Mouse (Mus musculus) right cerebral cortex, postnatal 25 days (tissue): ENCODE data around the gene Gal3st2.
"Not testable (repeated sequence)": the region's sequence is repeated elsewhere in the genome, so short reads cannot be mapped to it uniquely, and the experiment has no call there.

Experiments used
- DNase-seq: peaks from one replicate; pipeline ENCODE4 v3.0.0; 2022

Gene Gal3st2

GRCm38 (mm10) chr1:93874405-93874804, 13.3 kb downstream of the Gal3st2 start:
- DNase-seq = peak; percentile 21

GRCm38 (mm10) chr1:93881778-93882177, 20.7 kb downstream of the Gal3st2 start:
- DNase-seq = not testable (repeated sequence)

GRCm38 (mm10) chr1:93890936-93891335, 29.8 kb downstream of the Gal3st2 start:
- not testable (repeated sequence) for DNase-seq

- not testable (repeated sequence) for DNase-seq
These were observed 36.3 kb downstream of the Gal3st2 start for GRCm38 (mm10) chr1:93897395-93897794.

DNA sequence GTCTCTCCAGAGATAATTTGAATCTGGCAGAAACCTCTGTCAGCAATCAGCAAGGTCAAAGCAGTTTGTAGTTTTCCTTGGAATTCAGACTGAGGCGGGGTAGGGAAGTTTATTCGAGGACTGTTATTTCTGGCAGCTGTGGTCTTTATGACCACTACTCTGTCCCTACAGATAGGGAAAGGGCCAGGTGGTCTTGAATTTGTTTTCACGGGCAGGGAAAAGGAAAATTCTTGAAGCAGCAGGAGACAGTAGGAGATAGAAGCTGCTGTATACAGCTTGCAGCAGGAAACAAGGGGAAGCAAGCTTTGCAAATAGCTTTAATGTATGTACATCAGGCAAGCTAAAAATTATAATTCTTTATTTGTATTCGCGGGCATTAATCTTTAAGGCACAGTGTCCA, 40.2 kb downstream of the Gal3st2 start:
- not testable (repeated sequence) for DNase-seq

DNA sequence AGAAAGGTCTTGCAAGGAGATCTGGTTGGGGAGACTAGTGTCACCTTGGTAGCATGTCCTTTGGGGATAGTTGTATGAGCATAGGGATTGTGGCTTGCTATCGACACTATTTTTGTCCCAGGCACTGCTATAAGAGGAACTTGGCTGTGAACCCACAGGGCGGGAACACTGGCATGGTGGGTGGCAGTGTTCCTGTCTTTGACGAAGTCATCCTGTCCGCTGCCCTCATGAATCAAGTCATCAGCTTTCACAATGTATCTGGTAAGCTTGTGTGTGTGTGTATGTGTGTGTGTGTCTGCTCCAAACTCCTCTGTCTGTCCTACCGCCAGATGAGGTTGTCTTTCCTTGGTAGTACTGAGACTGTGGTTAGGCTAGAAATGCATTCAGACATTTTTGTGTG, 45.6 kb downstream of the Gal3st2 start:
- not testable (repeated sequence) for DNase-seq

DNA sequence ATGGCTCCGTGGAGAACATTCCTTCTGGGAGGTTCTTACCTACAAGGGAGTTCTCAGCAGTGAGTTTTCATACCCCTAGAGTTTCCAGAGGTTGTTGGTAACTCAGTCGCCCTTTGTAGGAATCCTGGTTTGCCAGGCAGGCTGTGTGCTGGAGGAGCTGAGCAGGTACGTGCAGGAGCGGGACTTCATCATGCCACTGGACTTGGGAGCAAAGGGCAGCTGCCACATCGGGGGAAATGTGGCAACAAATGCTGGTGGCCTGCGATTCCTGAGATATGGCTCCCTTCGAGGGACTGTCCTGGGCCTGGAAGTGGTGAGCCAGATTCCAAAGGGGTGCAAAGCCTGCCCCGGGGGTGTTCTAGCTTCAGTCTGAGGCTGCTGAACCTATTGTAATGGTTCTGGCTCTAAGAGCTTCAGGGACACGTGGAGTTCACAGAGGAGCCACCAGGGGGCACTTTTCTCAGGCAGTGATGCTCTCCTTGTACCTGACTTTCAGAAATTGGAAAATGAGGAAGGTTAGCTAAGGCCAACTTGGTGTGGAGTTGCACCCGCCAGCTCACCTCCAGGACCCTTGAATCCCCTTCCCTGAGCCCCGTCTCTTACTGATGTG, 48.0 kb downstream of the Gal3st2 start:
- DNase-seq = not testable (repeated sequence)

- DNase-seq = not testable (repeated sequence)
These were observed 50.8 kb downstream of the Gal3st2 start for GRCm38 (mm10) chr1:93911877-93912276.

GRCm38 (mm10) chr1:93917160-93917559, 56.1 kb downstream of the Gal3st2 start:
- not testable (repeated sequence) for DNase-seq

- DNase-seq = not testable (repeated sequence)
These were observed 56.9 kb downstream of the Gal3st2 start, which contains the start of gene Gal3st2b for GRCm38 (mm10) chr1:93918011-93918410. Gal3st2b (plus strand) TSS chr1:93918311.

DNA sequence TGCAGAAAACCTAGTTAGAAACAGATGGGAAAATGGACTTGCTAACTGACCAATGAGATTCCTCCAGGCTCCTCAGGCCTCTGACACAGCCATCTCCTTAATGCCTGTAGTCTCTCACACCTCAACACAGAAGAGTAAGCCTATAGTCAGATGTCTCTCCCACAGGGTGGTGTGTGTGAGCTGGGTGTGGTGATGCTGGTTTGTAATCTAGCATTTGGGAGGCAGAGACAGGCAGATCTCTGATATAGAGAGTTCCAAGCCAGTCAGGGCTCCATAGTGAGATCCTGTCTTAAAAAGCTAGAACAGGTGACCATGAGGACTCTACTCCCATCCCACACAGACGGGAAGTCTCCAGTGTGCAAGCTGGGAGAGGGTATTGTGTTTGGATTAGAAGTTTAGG, 57.7 kb downstream of the Gal3st2 start:
- not testable (repeated sequence) for DNase-seq

- DNase-seq = not testable (repeated sequence)
These were observed 58.2 kb downstream of the Gal3st2 start for GRCm38 (mm10) chr1:93919321-93919720.

GRCm38 (mm10) chr1:93922609-93923008, 61.5 kb downstream of the Gal3st2 start:
- not testable (repeated sequence) for DNase-seq

DNA sequence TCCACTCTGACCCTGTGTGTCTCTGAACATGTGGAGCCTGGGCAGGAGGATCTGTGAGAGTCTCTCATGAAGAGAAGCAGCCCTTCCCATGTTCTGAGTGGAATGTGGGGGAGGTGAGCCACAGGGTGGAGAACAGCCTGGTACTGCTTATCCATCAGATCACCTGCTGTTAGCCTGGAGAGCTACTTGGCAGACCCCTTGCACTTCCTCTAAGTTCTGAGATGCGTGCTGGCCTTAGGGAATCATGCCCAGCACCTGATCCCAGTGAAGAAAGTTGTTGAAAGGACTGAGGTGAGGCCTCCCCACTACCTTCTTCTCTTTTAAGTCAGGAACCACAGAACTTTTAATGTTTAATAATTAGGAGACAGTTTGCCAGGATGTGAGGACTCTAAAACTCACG, 62.0 kb downstream of the Gal3st2 start:
- not testable (repeated sequence) for DNase-seq
